Mouse (Mus musculus) neutrophil, adult 59 days (primary cell): Measurements from ENCODE around the gene Gm42878. TPM values are rescaled to one million over a fixed set of nuclear protein-coding genes. Genes with fewer than 3 reads are reported as not detected.

Experiments
- total RNA-seq, 2 experiments: library from RNA; stranded (reverse); gene quantifications; 1 replicate in 1 of 2; 2 replicates in 1 of 2; pipeline ENCODE4 v1.2.4; 2023

Gm42878 gene
- not detected for total RNA-seq

GRCm38 (mm10) chr5:121544910-121545792, at the start of gene Gm42878, which contains the start of gene Adam1a:
TSS of gene Gm42878 (minus strand) at chr5:121545482.
TSS of gene Adam1a (minus strand) at chr5:121545482.

DNA sequence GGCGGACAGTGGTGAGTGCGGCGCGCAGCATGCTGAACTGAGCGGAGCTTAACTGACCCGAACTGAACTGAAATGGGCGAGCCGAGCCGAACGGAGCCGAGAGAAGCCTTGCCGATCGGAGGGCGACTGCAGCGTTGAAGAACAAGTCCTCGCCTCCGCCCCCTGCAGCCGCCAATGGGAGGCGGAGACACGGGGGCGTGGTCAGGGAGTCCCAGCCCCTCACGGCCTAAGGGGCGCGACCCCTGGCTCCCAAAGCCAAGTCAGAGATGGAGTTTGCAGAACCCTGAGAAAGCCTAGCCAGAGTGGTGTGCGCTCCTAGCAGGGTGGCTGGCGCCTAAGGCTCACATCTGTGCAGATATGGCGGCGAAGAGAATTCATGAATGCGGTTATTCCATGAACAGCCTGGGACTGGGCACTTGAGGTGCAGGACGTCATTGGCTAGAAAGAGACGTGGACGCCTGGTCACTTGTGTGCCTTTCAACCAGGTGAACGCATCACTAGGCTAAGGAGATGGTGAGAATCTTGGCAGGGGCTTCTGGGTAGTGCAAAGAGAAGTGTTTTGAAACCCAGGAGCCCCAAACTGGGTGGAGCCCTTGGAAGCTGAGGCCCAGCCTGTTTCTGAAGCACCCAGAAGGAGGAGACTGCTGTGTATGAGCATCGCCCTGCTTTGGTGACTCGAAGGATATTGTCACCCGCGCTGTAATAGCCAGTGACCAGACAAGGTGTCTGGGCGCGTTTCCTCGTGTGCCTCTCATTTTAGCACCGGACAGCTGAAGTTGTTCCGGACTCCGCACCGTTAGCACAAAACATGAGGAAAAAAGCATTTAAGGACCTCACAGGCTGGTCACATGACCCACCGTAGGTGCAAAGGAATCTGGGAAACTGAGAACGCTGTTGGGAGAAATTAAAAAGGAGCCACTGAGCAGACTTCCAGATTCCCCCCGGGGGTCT, 48.4 kb upstream of the Gm42878 start, which contains the start of gene Aldh2:
Gene Aldh2, minus strand, starts transcription at position 374 of the 951 bp plus-strand sequence.

DNA sequence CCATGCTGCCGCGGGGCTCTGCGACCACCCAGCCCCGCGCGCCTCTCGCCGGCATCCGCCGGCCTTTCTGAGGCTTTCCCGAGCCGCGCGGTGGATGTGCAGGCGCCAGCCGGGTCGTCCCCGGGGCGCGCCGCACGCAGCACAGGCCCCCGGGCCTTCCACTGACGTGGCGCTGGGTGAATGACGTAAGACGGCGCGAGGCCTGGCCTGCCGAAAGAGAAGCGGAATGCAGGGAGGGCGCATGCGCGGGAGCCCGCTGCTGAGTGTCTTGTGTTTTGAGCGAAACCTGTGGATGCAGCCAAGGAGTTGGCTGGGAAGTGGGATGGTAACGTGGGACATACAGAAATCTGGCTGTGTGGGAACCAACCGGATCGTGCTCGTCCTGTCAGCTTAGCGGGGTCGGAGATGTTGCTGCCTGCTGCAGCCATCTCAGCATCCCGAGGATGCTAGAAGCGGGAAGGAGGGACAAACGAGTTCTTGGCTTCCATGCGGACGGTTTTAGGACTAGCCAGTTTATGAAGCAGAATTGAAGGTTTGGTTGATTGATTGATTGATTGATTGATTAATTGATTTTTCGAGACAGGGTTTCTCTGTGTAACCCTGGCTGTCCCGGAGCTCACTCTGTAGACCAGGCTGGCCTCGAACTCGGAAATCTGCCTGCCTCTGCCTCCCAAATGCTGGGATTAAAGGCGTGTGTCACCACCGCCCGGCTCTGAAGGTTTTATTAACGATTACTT, 679 bp upstream of the Gm42878 start, which contains the start of gene Mapkapk5:
Gene Mapkapk5, minus strand, starts transcription at position 113 of the 737 bp plus-strand sequence.

GRCm38 (mm10) chr5:121503231-121503630, 42.1 kb downstream of the Gm42878 start, which contains the start of gene Adam1b:
TSS of gene Adam1b (minus strand) at chr5:121503435.

Other genes with a start within 250 kb of the Gm42878 start
- gene Trafd1, start 159.8 kb downstream of the Gm42878 start, total RNA-seq = 100 to 1,000 TPM; 120 to 127 TPM
- 10 to 100 TPM; 11.1 to 12.8 TPM for gene Naa25, start 147.5 kb downstream of the Gm42878 start, total RNA-seq
- 1 to 10 TPM in 1 of 2 experiments, not detected in 1; 1.0 TPM for gene Tmem116, start 93.6 kb downstream of the Gm42878 start, total RNA-seq
- 100 to 1,000 TPM; 140 to 185 TPM for gene Erp29, start 93.0 kb downstream of the Gm42878 start, total RNA-seq
- gene Adam1b, start 42.0 kb downstream of the Gm42878 start, total RNA-seq = not detected
- 1 to 10 TPM; 2.6 to 2.7 TPM for gene Adam1a, start within 50 bp of the Gm42878 start, total RNA-seq
- 10 to 100 TPM; 64.2 to 77.4 TPM for gene Mapkapk5, start 423 bp upstream of the Gm42878 start, total RNA-seq
- 100 to 1,000 TPM; 857 to 999 TPM for gene Aldh2, start 48.3 kb upstream of the Gm42878 start, total RNA-seq
- gene Acad12, start 73.5 kb upstream of the Gm42878 start, total RNA-seq = 1 to 10 TPM; 4.3 to 4.9 TPM
- gene Acad10, start 115.0 kb upstream of the Gm42878 start, total RNA-seq = 1 to 10 TPM; 2.9 to 4.7 TPM
- gene Brap, start 115.1 kb upstream of the Gm42878 start, total RNA-seq = 10 to 100 TPM; 64.0 to 74.1 TPM
- gene Atxn2, start 165.9 kb upstream of the Gm42878 start, total RNA-seq = 10 to 100 TPM; 52.6 to 63.8 TPM